Mouse (Mus musculus) heart, embryonic 11.5 days (tissue): ENCODE measurements around the gene Ccdc91. TPM values are rescaled to one million over a fixed set of nuclear protein-coding genes. Genes with fewer than 3 reads are reported as not detected.

Source experiments
- ATAC-seq: fragments of 200-750 bp; cut with Nextera tagmentation; replicated peaks from 2 replicates; pipeline ENCODE4 v1.8.0; 2017; ENCODE audit warnings: moderate library complexity; ENCODE audit not compliant: insufficient number of reproducible peaks, low FRiP score, low TSS enrichment
- H3K27ac ChIP-seq: fragments of 300-500 bp; sonication (generic); 2 replicates; pipeline ENCODE4 v1.5.1; 2014; ENCODE audit warnings: mild to moderate bottlenecking, low read depth, low read length
- H3K27me3 ChIP-seq: fragments of 300-500 bp; sonication (generic); 2 replicates; pipeline ENCODE4 v1.6.1; 2014; ENCODE audit warnings: mild to moderate bottlenecking, low read length, mixed read lengths; ENCODE audit not compliant: control insufficient read depth, insufficient read depth
- H3K36me3 ChIP-seq: fragments of 300-500 bp; sonication (generic); 2 replicates; pipeline ENCODE4 v1.6.1; 2014; ENCODE audit warnings: mild to moderate bottlenecking, low read length, moderate library complexity, mixed read lengths; ENCODE audit not compliant: control insufficient read depth, insufficient read depth
- H3K4me1 ChIP-seq: fragments of 300-500 bp; sonication (generic); 2 replicates; pipeline ENCODE4 v1.6.1; 2014; ENCODE audit warnings: low read length; ENCODE audit not compliant: control insufficient read depth, insufficient read depth
- H3K4me2 ChIP-seq: fragments of 300-500 bp; sonication (generic); 2 replicates; pipeline ENCODE4 v1.6.1; 2014; ENCODE audit warnings: mild to moderate bottlenecking, moderate library complexity
- H3K4me3 ChIP-seq: fragments of 300-500 bp; sonication (generic); 2 replicates; pipeline ENCODE4 v1.5.1; 2014; ENCODE audit warnings: low read depth, low read length
- H3K9ac ChIP-seq: fragments of 300-500 bp; sonication (generic); 2 replicates; pipeline ENCODE4 v1.6.1; 2014; ENCODE audit warnings: mild to moderate bottlenecking, low read depth, low read length, moderate library complexity
- H3K9me3 ChIP-seq: fragments of 300-500 bp; sonication (generic); replicated peaks from 2 replicates; pipeline ENCODE4 v1.6.1; 2016; ENCODE audit warnings: low read length; ENCODE audit not compliant: control insufficient read depth
- WGBS: fragments of 180-500 bp; shearing (Covaris S2); extraction: QIAGEN DNeasy Blood & Tissue Kit; methylation state at CpG from one replicate; pipeline ENCODE4 v1.1.7; 2014; ENCODE audit not compliant: insufficient replicate concordance; 5-methylcytosine and 5-hydroxymethylcytosine counted together
- polyA plus RNA-seq: library from polyadenylated mRNA; unstranded; fragments of >200 nt; fragmentation: Nextera tagmentation; extraction: Ambion mirVana; gene quantifications from 2 replicates; pipeline ENCODE4 v1.2.1, GENCODE M21; 2014

The Ccdc91 gene
- polyA plus RNA-seq, 1 experiment from 2014 or later = 18.6 TPM

- no peak for ATAC-seq
- H3K4me3 ChIP-seq = no peak overlapping the region
Measured at GRCm38 (mm10) chr6:147501439-147501838, 25.8 kb downstream of the Ccdc91 start.

DNA sequence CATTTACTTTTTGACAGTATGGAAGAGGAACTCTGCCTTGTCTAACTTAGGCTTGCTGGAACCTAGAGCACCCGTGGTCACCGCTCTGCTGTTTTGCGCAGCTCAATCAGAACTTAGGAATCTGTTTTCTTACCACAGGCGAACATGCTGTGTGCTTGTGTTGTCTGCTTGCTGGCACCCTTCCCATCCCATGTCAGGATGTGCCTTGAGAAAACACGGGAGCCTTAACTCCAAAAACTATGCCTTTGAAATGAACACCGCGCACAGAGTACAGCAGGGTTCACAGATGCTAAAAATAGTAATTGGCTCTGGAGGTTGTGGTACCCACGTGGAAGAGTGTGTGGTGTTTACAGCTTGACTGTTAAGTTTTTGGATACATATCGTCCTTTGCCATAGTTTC lies 30.4 kb downstream of the Ccdc91 start:
- peak overlapping the region; percentile 56 for H3K4me2 ChIP-seq
- H3K9me3 ChIP-seq = no peaks in the 10 kb centered on the region
- peaks cover 10% of the 10 kb centered on the region for H3K4me1 ChIP-seq
- H3K9ac ChIP-seq = no peak overlapping the region
- ATAC-seq = no peak
- H3K4me3 ChIP-seq = no peak overlapping the region
- peak overlapping the region; percentile 42; the same call in 1 of the 2 replicates for H3K27ac ChIP-seq
- H3K36me3 ChIP-seq = no peaks in the 10 kb centered on the region
- H3K27me3 ChIP-seq = no peaks in the 10 kb centered on the region
- 44% methylated on average over 9 of the region's 9 CpGs for WGBS

More at GRCm38 (mm10) chr6:147501439-147501838, 25.8 kb downstream of the Ccdc91 start:
- Histone ChIP-seq H3K4me1 (peaks cover 10% of the 10 kb centered on the region), H3K4me2 (no peak overlapping the region), H3K27me3 (no peaks in the 10 kb centered on the region), H3K27ac (no peak overlapping the region), H3K9ac (no peak overlapping the region), H3K36me3 (no peaks in the 10 kb centered on the region), H3K9me3 (no peaks in the 10 kb centered on the region)
- 57% methylated on average over 3 of the region's 3 CpGs for WGBS

DNA sequence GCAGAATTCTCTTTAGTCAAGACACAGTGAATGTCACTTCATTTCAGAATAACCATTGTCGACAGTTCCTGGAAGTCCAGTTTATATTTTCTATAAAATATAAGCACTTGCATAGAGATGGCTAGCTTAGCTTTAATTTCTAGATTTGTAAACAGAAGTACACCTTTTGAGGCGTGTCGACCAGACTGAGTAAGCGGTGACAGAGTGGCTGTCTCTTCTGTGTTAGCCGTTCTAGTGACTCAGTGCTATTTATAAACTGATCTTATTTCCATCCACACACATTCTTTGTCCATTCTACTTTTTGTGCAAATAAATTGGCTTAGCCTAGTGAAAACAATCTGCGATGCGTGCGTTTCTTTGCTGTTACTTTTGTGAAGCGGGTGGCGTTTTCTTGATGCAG lies 30.9 kb downstream of the Ccdc91 start:
- H3K4me3 ChIP-seq = no peak overlapping the region

DNA sequence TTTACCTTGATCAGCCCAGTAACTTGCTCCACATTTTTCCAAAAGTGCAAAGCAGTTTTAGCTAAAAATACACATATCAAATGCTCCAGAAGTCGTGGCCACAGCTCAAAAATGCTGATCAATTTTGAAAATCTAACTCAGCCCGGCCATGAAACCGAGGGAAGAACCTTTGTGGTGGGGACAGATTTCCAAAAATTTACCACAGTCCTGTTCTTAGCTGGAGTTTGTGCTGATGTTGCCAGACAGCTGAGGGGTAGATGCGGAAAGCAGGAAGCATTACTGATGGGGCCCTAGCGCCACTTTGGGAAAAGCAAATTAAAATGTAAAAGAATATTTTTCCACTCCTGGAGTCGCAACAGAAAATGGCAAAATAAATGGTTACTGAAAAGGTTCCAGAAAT lies 31.6 kb downstream of the Ccdc91 start:
- H3K4me1 ChIP-seq = peaks cover 8% of the 10 kb centered on the region
- H3K36me3 ChIP-seq = no peaks in the 10 kb centered on the region
- ATAC-seq = no peak
- H3K4me3 ChIP-seq = no peak overlapping the region
- no peaks in the 10 kb centered on the region for H3K27me3 ChIP-seq
- H3K9me3 ChIP-seq = no peaks in the 10 kb centered on the region
- 83% methylated on average over 6 of the region's 6 CpGs for WGBS
- no peak overlapping the region for H3K9ac ChIP-seq
- H3K4me2 ChIP-seq = no peak overlapping the region
- H3K27ac ChIP-seq = no peak overlapping the region

More for the DNA sequence above, 30.9 kb downstream of the Ccdc91 start:
- 69% methylated on average over 10 of the region's 10 CpGs for whole genome bisulfite sequencing
- H3K27ac ChIP-seq = peak overlapping the region; percentile 42; the same call in 1 of the 2 replicates
- H3K9me3 ChIP-seq = no peaks in the 10 kb centered on the region
- peaks cover 8% of the 10 kb centered on the region for H3K4me1 ChIP-seq
- H3K36me3 ChIP-seq = no peaks in the 10 kb centered on the region
- no peak overlapping the region for H3K9ac ChIP-seq
- H3K4me2 ChIP-seq = peak overlapping the region; percentile 56
- no peak for ATAC-seq
- H3K27me3 ChIP-seq = no peaks in the 10 kb centered on the region

- no peak overlapping the region for H3K27ac ChIP-seq
- no peaks in the 10 kb centered on the region for H3K9me3 ChIP-seq
- no peak overlapping the region for H3K9ac ChIP-seq
- ATAC-seq = no peak
- H3K4me3 ChIP-seq = no peak overlapping the region
- peaks cover 8% of the 10 kb centered on the region for H3K4me1 ChIP-seq
- no peaks in the 10 kb centered on the region for H3K36me3 ChIP-seq
- no peaks in the 10 kb centered on the region for H3K27me3 ChIP-seq
- no peak overlapping the region for H3K4me2 ChIP-seq
- 92% methylated on average over 2 of the region's 2 CpGs for WGBS
Measured at GRCm38 (mm10) chr6:147510516-147510915, 34.9 kb downstream of the Ccdc91 start.

GRCm38 (mm10) chr6:147517909-147518308 lies 42.3 kb downstream of the Ccdc91 start:
- Histone ChIP-seq H3K27me3 (no peaks in the 10 kb centered on the region), H3K4me1 (no peaks in the 10 kb centered on the region), H3K27ac (no peak overlapping the region), H3K9me3 (no peaks in the 10 kb centered on the region), H3K9ac (no peak overlapping the region), H3K4me2 (no peak overlapping the region), H3K4me3 (no peak overlapping the region), H3K36me3 (no peaks in the 10 kb centered on the region)
- 80% methylated on average over 8 of the region's 8 CpGs for WGBS
- no peak for ATAC-seq

GRCm38 (mm10) chr6:147525236-147525635 lies 49.6 kb downstream of the Ccdc91 start:
- Histone ChIP-seq H3K27me3 (no peaks in the 10 kb centered on the region), H3K27ac (no peak overlapping the region), H3K4me1 (no peaks in the 10 kb centered on the region), H3K9me3 (no peaks in the 10 kb centered on the region), H3K9ac (no peak overlapping the region), H3K4me2 (no peak overlapping the region), H3K36me3 (no peaks in the 10 kb centered on the region), H3K4me3 (no peak overlapping the region)
- ATAC-seq = no peak

- 91% methylated on average over 5 of the region's 5 CpGs for WGBS
Measured at GRCm38 (mm10) chr6:147534971-147535370, 59.3 kb downstream of the Ccdc91 start.

GRCm38 (mm10) chr6:147538236-147538635 lies 62.6 kb downstream of the Ccdc91 start:
- Histone ChIP-seq H3K27ac (no peak overlapping the region), H3K4me3 (no peak overlapping the region), H3K9me3 (no peaks in the 10 kb centered on the region), H3K27me3 (no peaks in the 10 kb centered on the region), H3K4me2 (no peak overlapping the region), H3K9ac (no peak overlapping the region), H3K36me3 (no peaks in the 10 kb centered on the region), H3K4me1 (no peaks in the 10 kb centered on the region)
- ATAC-seq = no peak
- 83% methylated on average over 5 of the region's 5 CpGs for WGBS

More at GRCm38 (mm10) chr6:147534971-147535370, 59.3 kb downstream of the Ccdc91 start:
- no peak overlapping the region for H3K4me3 ChIP-seq
- H3K27ac ChIP-seq = no peak overlapping the region
- no peaks in the 10 kb centered on the region for H3K9me3 ChIP-seq
- no peak overlapping the region for H3K4me2 ChIP-seq
- H3K9ac ChIP-seq = no peak overlapping the region
- H3K4me1 ChIP-seq = no peaks in the 10 kb centered on the region
- no peak for ATAC-seq
- H3K36me3 ChIP-seq = no peaks in the 10 kb centered on the region
- no peaks in the 10 kb centered on the region for H3K27me3 ChIP-seq
